Mouse (Mus musculus): ENCODE results near the gene St6galnac5. TPM values are rescaled to one million over a fixed set of nuclear protein-coding genes. Genes with fewer than 3 reads are reported as not detected.

St6galnac5 gene
- polyA plus RNA-seq, 1 experiment: not detected

GRCm38 (mm10) chr3:152948556-152948955, 33.5 kb downstream of the St6galnac5 start:
- Histone ChIP-seq H3K4me3 (ENCODE audit: low read depth, low read length) (no peak overlapping the region), H3K4me1 (ENCODE audit: control insufficient read depth, insufficient read depth, low read length) (no peaks in the 10 kb centered on the region), H3K27me3 (ENCODE audit: control insufficient read depth, insufficient read depth, low read length, poor library complexity, severe bottlenecking) (no peaks in the 10 kb centered on the region), H3K36me3 (ENCODE audit: control insufficient read depth, insufficient read depth, low read length, poor library complexity, severe bottlenecking) (no peaks in the 10 kb centered on the region), H3K9ac (ENCODE audit: low read depth, poor library complexity, severe bottlenecking) (no peak overlapping the region), H3K9me3 (replicated peaks; ENCODE audit: control insufficient read depth, insufficient read depth, low read length, poor library complexity, severe bottlenecking) (no peaks in the 10 kb centered on the region), H3K27ac (ENCODE audit: insufficient read depth, low read length) (no peak overlapping the region)
- TF ChIP-seq POLR2A (IDR thresholded peaks at IDR 0.05; ENCODE audit: insufficient read depth, low read length): no peak
- TF ChIP-seq CTCF (IDR thresholded peaks at IDR 0.05; ENCODE audit: low read depth, low read length): no peak
- no peak for TF ChIP-seq EP300 (IDR thresholded peaks at IDR 0.05; ENCODE audit: insufficient read depth, low read depth, low read length)

GRCm38 (mm10) chr3:152947031-152947640, 34.9 kb downstream of the St6galnac5 start:
- H3K4me1 ChIP-seq (ENCODE audit: control insufficient read depth, insufficient read depth, low read length): no peaks in the 10 kb centered on the region
- H3K9me3 ChIP-seq (replicated peaks; ENCODE audit: control insufficient read depth, insufficient read depth, low read length, poor library complexity, severe bottlenecking): no peaks in the 10 kb centered on the region
- no peak for TF ChIP-seq POLR2A (IDR thresholded peaks at IDR 0.05; ENCODE audit: insufficient read depth, low read length)
- TF ChIP-seq CTCF (IDR thresholded peaks at IDR 0.05; ENCODE audit: low read depth, low read length): no peak
- no peak for TF ChIP-seq EP300 (IDR thresholded peaks at IDR 0.05; ENCODE audit: insufficient read depth, low read depth, low read length)
- H3K36me3 ChIP-seq (ENCODE audit: control insufficient read depth, insufficient read depth, low read length, poor library complexity, severe bottlenecking): no peaks in the 10 kb centered on the region
- H3K27ac ChIP-seq (ENCODE audit: insufficient read depth, low read length): no peak overlapping the region
- no peaks in the 10 kb centered on the region for H3K27me3 ChIP-seq (ENCODE audit: control insufficient read depth, insufficient read depth, low read length, poor library complexity, severe bottlenecking)
- H3K9ac ChIP-seq (ENCODE audit: low read depth, poor library complexity, severe bottlenecking): no peak overlapping the region
- H3K4me3 ChIP-seq (ENCODE audit: low read depth, low read length): no peak overlapping the region

GRCm38 (mm10) chr3:152944766-152945165, 37.3 kb downstream of the St6galnac5 start:
- Histone ChIP-seq H3K27ac (ENCODE audit: insufficient read depth, low read length) (no peak overlapping the region), H3K4me3 (ENCODE audit: low read depth, low read length) (no peak overlapping the region), H3K9me3 (replicated peaks; ENCODE audit: control insufficient read depth, insufficient read depth, low read length, poor library complexity, severe bottlenecking) (no peaks in the 10 kb centered on the region), H3K9ac (ENCODE audit: low read depth, poor library complexity, severe bottlenecking) (no peak overlapping the region), H3K27me3 (ENCODE audit: control insufficient read depth, insufficient read depth, low read length, poor library complexity, severe bottlenecking) (no peaks in the 10 kb centered on the region), H3K36me3 (ENCODE audit: control insufficient read depth, insufficient read depth, low read length, poor library complexity, severe bottlenecking) (no peaks in the 10 kb centered on the region), H3K4me1 (ENCODE audit: control insufficient read depth, insufficient read depth, low read length) (no peaks in the 10 kb centered on the region)
- no peak for TF ChIP-seq EP300 (IDR thresholded peaks at IDR 0.05; ENCODE audit: insufficient read depth, low read depth, low read length)
- no peak for TF ChIP-seq POLR2A (IDR thresholded peaks at IDR 0.05; ENCODE audit: insufficient read depth, low read length)
- TF ChIP-seq CTCF (IDR thresholded peaks at IDR 0.05; ENCODE audit: low read depth, low read length): no peak

- Histone ChIP-seq H3K36me3 (ENCODE audit: control insufficient read depth, insufficient read depth, low read length, poor library complexity, severe bottlenecking) (no peaks in the 10 kb centered on the region), H3K27me3 (ENCODE audit: control insufficient read depth, insufficient read depth, low read length, poor library complexity, severe bottlenecking) (no peaks in the 10 kb centered on the region), H3K4me1 (ENCODE audit: control insufficient read depth, insufficient read depth, low read length) (no peaks in the 10 kb centered on the region), H3K4me3 (ENCODE audit: low read depth, low read length) (no peak overlapping the region), H3K27ac (ENCODE audit: insufficient read depth, low read length) (no peak overlapping the region), H3K9ac (ENCODE audit: low read depth, poor library complexity, severe bottlenecking) (no peak overlapping the region), H3K9me3 (replicated peaks; ENCODE audit: control insufficient read depth, insufficient read depth, low read length, poor library complexity, severe bottlenecking) (no peaks in the 10 kb centered on the region)
- TF ChIP-seq EP300 (IDR thresholded peaks at IDR 0.05; ENCODE audit: insufficient read depth, low read depth, low read length) (no peak), CTCF (IDR thresholded peaks at IDR 0.05; ENCODE audit: low read depth, low read length) (no peak), POLR2A (IDR thresholded peaks at IDR 0.05; ENCODE audit: insufficient read depth, low read length) (no peak)
These were observed 39.1 kb downstream of the St6galnac5 start for GRCm38 (mm10) chr3:152942985-152943384.

GRCm38 (mm10) chr3:152941671-152942070, 40.4 kb downstream of the St6galnac5 start:
- Histone ChIP-seq H3K27ac (ENCODE audit: insufficient read depth, low read length) (no peak overlapping the region), H3K4me3 (ENCODE audit: low read depth, low read length) (no peak overlapping the region), H3K27me3 (ENCODE audit: control insufficient read depth, insufficient read depth, low read length, poor library complexity, severe bottlenecking) (no peaks in the 10 kb centered on the region), H3K4me1 (ENCODE audit: control insufficient read depth, insufficient read depth, low read length) (no peaks in the 10 kb centered on the region), H3K9ac (ENCODE audit: low read depth, poor library complexity, severe bottlenecking) (no peak overlapping the region), H3K9me3 (replicated peaks; ENCODE audit: control insufficient read depth, insufficient read depth, low read length, poor library complexity, severe bottlenecking) (no peaks in the 10 kb centered on the region), H3K36me3 (ENCODE audit: control insufficient read depth, insufficient read depth, low read length, poor library complexity, severe bottlenecking) (no peaks in the 10 kb centered on the region)
- TF ChIP-seq POLR2A (IDR thresholded peaks at IDR 0.05; ENCODE audit: insufficient read depth, low read length) (no peak), CTCF (IDR thresholded peaks at IDR 0.05; ENCODE audit: low read depth, low read length) (no peak), EP300 (IDR thresholded peaks at IDR 0.05; ENCODE audit: insufficient read depth, low read depth, low read length) (no peak)

GRCm38 (mm10) chr3:152936313-152936712, 45.7 kb downstream of the St6galnac5 start:
- TF ChIP-seq CTCF (IDR thresholded peaks at IDR 0.05; ENCODE audit: low read depth, low read length) (no peak), EP300 (IDR thresholded peaks at IDR 0.05; ENCODE audit: insufficient read depth, low read depth, low read length) (no peak), POLR2A (IDR thresholded peaks at IDR 0.05; ENCODE audit: insufficient read depth, low read length) (no peak)
- H3K27me3 ChIP-seq (ENCODE audit: control insufficient read depth, insufficient read depth, low read length, poor library complexity, severe bottlenecking): no peaks in the 10 kb centered on the region
- H3K9me3 ChIP-seq (replicated peaks; ENCODE audit: control insufficient read depth, insufficient read depth, low read length, poor library complexity, severe bottlenecking): no peaks in the 10 kb centered on the region
- H3K36me3 ChIP-seq (ENCODE audit: control insufficient read depth, insufficient read depth, low read length, poor library complexity, severe bottlenecking): no peaks in the 10 kb centered on the region
- H3K27ac ChIP-seq (ENCODE audit: insufficient read depth, low read length): no peak overlapping the region
- no peak overlapping the region for H3K4me3 ChIP-seq (ENCODE audit: low read depth, low read length)
- H3K4me1 ChIP-seq (ENCODE audit: control insufficient read depth, insufficient read depth, low read length): no peaks in the 10 kb centered on the region
- H3K9ac ChIP-seq (ENCODE audit: low read depth, poor library complexity, severe bottlenecking): no peak overlapping the region

Measured in ES-Bruce4 (cell line).